Mouse (Mus musculus): ENCODE measurements at regions not wholly inside any gene's neighbourhood (a gene's known extent, or its start where the extent isn't known, plus 50 kb on each side); places are given as distances from the start of the nearest gene placed in this dataset.
A peak's percentile ranks its signal among the peaks of the same experiment; 100 is the strongest.

GRCm38 (mm10) chr13:44312237-44312636 is 417.0 kb upstream of the Jarid2 start:
- 92% methylated on average over 6 of the region's 6 CpGs for WGBS
- no peak for DNase-seq (ENCODE audit: low spot score)
- Histone ChIP-seq H3K4me1 (ENCODE audit: control insufficient read depth, insufficient read depth, low read length) (no peaks in the 10 kb centered on the region), H3K4me3 (ENCODE audit: low read depth, low read length) (no peak overlapping the region), H3K36me3 (ENCODE audit: control insufficient read depth, insufficient read depth, low read length) (no peaks in the 10 kb centered on the region), H3K27ac (ENCODE audit: low read depth, low read length) (no peak overlapping the region), H3K27me3 (replicated peaks; ENCODE audit: control insufficient read depth, insufficient read depth, low read length) (no peaks in the 10 kb centered on the region), H3K4me2 (ENCODE audit: low read length) (no peak overlapping the region), H3K9me3 (replicated peaks; ENCODE audit: control insufficient read depth, low read length) (no peaks in the 10 kb centered on the region), H3K9ac (ENCODE audit: low read length) (no peak overlapping the region)
- no peak for ATAC-seq

DNA sequence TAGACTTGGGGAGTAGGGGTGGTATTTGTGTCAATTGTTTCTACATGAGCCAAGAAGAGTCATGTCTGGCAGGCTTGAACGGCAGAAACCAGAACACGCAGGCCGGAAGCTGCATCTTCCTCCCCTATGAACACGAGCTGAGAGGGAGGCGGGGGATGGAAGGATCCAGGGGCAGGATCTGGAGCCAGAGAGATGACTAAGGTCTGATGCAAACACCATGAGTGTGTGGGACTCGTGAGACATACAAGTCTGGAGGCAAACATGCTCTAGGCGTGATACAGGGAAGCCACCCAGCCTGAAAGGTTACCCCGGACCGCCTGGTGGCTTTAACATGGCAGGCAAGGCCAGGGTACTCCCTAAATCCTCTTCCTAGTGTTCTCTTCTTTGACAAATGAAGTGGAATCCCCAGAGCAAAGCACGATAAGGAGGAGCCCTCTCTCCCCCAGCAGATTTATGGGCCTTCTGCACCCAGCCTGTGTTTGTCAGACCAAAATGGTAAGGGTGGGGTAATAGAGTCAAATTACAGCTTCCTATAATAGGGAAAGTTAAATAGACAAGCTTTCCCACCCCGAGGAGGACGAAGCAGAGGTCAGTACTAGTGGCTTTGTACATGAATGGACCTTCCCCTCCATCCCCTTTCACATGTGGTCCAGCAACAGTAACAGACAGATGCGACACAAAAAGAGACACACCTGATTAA is 412.4 kb upstream of the Jarid2 start:
- no peaks in the 10 kb centered on the region for H3K4me1 ChIP-seq (ENCODE audit: control insufficient read depth, insufficient read depth, low read length)
- no peak overlapping the region for H3K27ac ChIP-seq (ENCODE audit: low read depth, low read length)
- no peak for ATAC-seq
- no peaks in the 10 kb centered on the region for H3K36me3 ChIP-seq (ENCODE audit: control insufficient read depth, insufficient read depth, low read length)
- no peak overlapping the region for H3K4me2 ChIP-seq (ENCODE audit: low read length)
- no peaks in the 10 kb centered on the region for H3K27me3 ChIP-seq (replicated peaks; ENCODE audit: control insufficient read depth, insufficient read depth, low read length)
- H3K9me3 ChIP-seq (replicated peaks; ENCODE audit: control insufficient read depth, low read length), result no peaks in the 10 kb centered on the region
- peak; percentile 18 for DNase-seq (ENCODE audit: low spot score)
- H3K4me3 ChIP-seq (ENCODE audit: low read depth, low read length), result no peak overlapping the region
- WGBS, result 58% methylated on average over 13 of the region's 13 CpGs
- H3K9ac ChIP-seq (ENCODE audit: low read length), result no peak overlapping the region

DNA sequence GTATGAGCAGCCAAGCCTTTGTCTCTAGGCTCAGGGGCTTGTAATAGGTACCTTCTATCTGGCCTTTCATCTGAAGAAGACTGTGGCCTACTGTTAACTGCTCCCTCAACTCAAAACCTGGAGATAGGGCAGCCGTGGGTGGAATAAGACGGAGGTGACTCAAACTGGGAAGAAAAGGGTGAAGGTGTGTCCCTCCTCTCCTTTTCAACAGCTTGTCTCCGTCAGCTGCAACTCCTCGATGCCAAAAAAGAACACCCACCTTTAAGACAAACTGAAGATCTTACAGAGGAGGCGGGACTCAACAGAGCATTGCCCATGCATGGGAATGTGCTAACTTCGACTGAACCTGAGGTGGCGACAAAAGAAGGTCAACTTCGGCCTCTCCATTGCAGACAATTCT is 411.7 kb upstream of the Jarid2 start:
- no peak for DNase-seq (ENCODE audit: low spot score)
- Histone ChIP-seq H3K27me3 (replicated peaks; ENCODE audit: control insufficient read depth, insufficient read depth, low read length) (no peaks in the 10 kb centered on the region), H3K4me1 (ENCODE audit: control insufficient read depth, insufficient read depth, low read length) (no peaks in the 10 kb centered on the region), H3K27ac (ENCODE audit: low read depth, low read length) (no peak overlapping the region), H3K9me3 (replicated peaks; ENCODE audit: control insufficient read depth, low read length) (no peaks in the 10 kb centered on the region), H3K9ac (ENCODE audit: low read length) (no peak overlapping the region), H3K36me3 (ENCODE audit: control insufficient read depth, insufficient read depth, low read length) (no peaks in the 10 kb centered on the region), H3K4me3 (ENCODE audit: low read depth, low read length) (no peak overlapping the region), H3K4me2 (ENCODE audit: low read length) (no peak overlapping the region)
- WGBS, result 57% methylated on average over 8 of the region's 8 CpGs
- ATAC-seq, result no peak

DNA sequence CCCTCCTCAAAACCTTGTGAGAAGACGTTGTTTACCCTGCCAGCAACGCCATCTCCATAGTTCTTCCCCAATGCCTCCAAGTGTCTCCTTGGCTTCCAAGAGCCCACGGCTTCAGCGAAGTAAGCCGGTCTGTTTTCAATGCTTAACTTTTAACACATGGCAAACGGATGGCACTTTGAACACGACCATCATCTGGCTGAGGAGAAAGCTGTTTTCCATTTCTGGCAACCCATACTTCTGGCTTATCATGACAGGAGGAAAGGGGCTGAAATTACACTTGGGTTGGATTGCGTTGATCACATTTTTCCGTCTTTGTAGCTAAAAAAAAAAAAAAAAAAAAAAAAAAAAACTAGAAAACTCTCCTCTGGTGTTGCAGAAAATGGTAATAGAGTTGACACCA is 410.2 kb upstream of the Jarid2 start:
- no peak overlapping the region for H3K9ac ChIP-seq (ENCODE audit: low read length)
- no peak overlapping the region for H3K27ac ChIP-seq (ENCODE audit: low read depth, low read length)
- H3K27me3 ChIP-seq (replicated peaks; ENCODE audit: control insufficient read depth, insufficient read depth, low read length), result no peaks in the 10 kb centered on the region
- no peaks in the 10 kb centered on the region for H3K4me1 ChIP-seq (ENCODE audit: control insufficient read depth, insufficient read depth, low read length)
- WGBS, result 89% methylated on average over 9 of the region's 9 CpGs
- no peaks in the 10 kb centered on the region for H3K9me3 ChIP-seq (replicated peaks; ENCODE audit: control insufficient read depth, low read length)
- DNase-seq (ENCODE audit: low spot score) (no peak), ATAC-seq (no peak)
- no peak overlapping the region for H3K4me3 ChIP-seq (ENCODE audit: low read depth, low read length)
- H3K36me3 ChIP-seq (ENCODE audit: control insufficient read depth, insufficient read depth, low read length), result no peaks in the 10 kb centered on the region
- H3K4me2 ChIP-seq (ENCODE audit: low read length), result no peak overlapping the region

DNA sequence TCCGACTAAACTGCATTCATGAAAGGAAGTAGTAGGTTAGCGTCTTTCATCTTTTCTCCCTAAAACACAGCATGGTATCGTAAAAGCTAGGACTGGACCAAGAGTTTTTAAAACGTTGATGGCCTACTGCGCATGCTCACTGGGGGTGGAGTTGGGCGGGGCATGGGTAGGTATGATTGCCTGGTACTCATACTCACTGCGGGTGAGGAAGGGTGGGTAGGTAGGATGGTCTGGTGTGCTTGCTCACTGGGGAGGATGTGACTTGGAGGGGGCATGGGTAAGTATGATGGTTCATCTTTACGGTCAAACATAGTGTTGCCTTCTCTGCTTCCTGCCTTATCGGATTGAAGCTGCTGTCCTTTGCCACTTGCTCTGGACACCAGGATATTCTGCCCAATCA is 409.8 kb upstream of the Jarid2 start:
- WGBS, result 95% methylated on average over 9 of the region's 9 CpGs
- H3K9me3 ChIP-seq (replicated peaks; ENCODE audit: control insufficient read depth, low read length), result no peaks in the 10 kb centered on the region
- no peak overlapping the region for H3K27ac ChIP-seq (ENCODE audit: low read depth, low read length)
- H3K27me3 ChIP-seq (replicated peaks; ENCODE audit: control insufficient read depth, insufficient read depth, low read length), result no peaks in the 10 kb centered on the region
- H3K9ac ChIP-seq (ENCODE audit: low read length), result no peak overlapping the region
- H3K4me3 ChIP-seq (ENCODE audit: low read depth, low read length), result no peak overlapping the region
- no peaks in the 10 kb centered on the region for H3K36me3 ChIP-seq (ENCODE audit: control insufficient read depth, insufficient read depth, low read length)
- no peaks in the 10 kb centered on the region for H3K4me1 ChIP-seq (ENCODE audit: control insufficient read depth, insufficient read depth, low read length)
- ATAC-seq, result no peak
- no peak overlapping the region for H3K4me2 ChIP-seq (ENCODE audit: low read length)
- DNase-seq (ENCODE audit: low spot score), result no peak

DNA sequence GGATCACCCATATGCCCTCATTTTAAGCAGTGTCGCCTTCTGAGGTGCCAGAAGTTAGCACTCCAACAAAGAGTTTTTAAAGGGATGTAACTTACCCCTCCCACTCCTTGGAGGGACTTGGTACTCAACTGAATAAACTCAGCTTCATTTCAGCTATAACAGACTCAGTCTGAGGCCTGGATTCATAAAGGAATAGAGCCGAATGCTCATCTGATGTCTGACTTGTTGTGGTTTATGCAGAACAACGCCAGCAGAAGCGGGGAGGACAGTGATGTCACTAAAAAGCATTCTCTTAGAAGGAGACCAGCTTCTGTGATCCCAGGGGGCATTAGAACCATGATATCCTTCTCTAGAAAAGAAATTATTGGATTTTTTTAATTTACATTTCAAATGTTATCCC is 409.0 kb upstream of the Jarid2 start:
- no peaks in the 10 kb centered on the region for H3K27me3 ChIP-seq (replicated peaks; ENCODE audit: control insufficient read depth, insufficient read depth, low read length)
- H3K36me3 ChIP-seq (ENCODE audit: control insufficient read depth, insufficient read depth, low read length), result no peaks in the 10 kb centered on the region
- DNase-seq (ENCODE audit: low spot score), result no peak
- H3K4me2 ChIP-seq (ENCODE audit: low read length), result no peak overlapping the region
- H3K9me3 ChIP-seq (replicated peaks; ENCODE audit: control insufficient read depth, low read length), result no peaks in the 10 kb centered on the region
- H3K4me1 ChIP-seq (ENCODE audit: control insufficient read depth, insufficient read depth, low read length), result no peaks in the 10 kb centered on the region
- H3K4me3 ChIP-seq (ENCODE audit: low read depth, low read length), result no peak overlapping the region
- ATAC-seq, result no peak
- no peak overlapping the region for H3K27ac ChIP-seq (ENCODE audit: low read depth, low read length)
- WGBS, result 92% methylated on average over 4 of the region's 4 CpGs
- no peak overlapping the region for H3K9ac ChIP-seq (ENCODE audit: low read length)

DNA sequence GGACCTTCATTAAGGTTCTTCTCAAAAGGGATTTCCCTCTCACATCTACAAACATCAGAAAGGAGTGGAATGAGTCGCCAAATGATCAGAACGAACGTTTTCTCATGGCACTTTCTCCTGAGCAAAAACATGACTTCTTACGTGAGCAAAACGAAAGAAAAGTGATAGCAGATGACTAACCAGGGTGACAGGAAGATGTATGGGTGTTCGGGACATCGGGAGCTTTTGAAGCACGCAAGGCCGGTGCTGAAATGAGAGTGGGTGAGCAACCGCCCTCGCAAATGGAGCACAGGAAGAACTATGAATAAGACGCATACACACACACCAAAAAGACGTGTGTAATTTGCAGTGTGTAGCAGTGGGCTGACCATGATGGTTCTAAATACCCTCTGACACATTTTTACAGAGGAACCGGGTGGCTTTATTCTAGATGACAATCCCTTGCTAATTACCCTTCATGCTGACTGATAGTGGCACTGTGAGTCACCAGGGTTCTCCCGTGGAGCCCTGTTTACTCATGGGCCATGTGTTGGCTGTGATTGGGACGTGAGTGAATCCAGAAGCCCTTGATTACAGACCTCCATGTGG is 408.2 kb upstream of the Jarid2 start:
- H3K4me3 ChIP-seq (ENCODE audit: low read depth, low read length), result no peak overlapping the region
- no peak overlapping the region for H3K9ac ChIP-seq (ENCODE audit: low read length)
- H3K4me2 ChIP-seq (ENCODE audit: low read length), result no peak overlapping the region
- H3K27ac ChIP-seq (ENCODE audit: low read depth, low read length), result no peak overlapping the region
- 85% methylated on average over 16 of the region's 16 CpGs for WGBS
- H3K36me3 ChIP-seq (ENCODE audit: control insufficient read depth, insufficient read depth, low read length), result no peaks in the 10 kb centered on the region
- no peak for DNase-seq (ENCODE audit: low spot score)
- no peak for ATAC-seq
- H3K9me3 ChIP-seq (replicated peaks; ENCODE audit: control insufficient read depth, low read length), result no peaks in the 10 kb centered on the region
- H3K4me1 ChIP-seq (ENCODE audit: control insufficient read depth, insufficient read depth, low read length), result no peaks in the 10 kb centered on the region
- no peaks in the 10 kb centered on the region for H3K27me3 ChIP-seq (replicated peaks; ENCODE audit: control insufficient read depth, insufficient read depth, low read length)

DNA sequence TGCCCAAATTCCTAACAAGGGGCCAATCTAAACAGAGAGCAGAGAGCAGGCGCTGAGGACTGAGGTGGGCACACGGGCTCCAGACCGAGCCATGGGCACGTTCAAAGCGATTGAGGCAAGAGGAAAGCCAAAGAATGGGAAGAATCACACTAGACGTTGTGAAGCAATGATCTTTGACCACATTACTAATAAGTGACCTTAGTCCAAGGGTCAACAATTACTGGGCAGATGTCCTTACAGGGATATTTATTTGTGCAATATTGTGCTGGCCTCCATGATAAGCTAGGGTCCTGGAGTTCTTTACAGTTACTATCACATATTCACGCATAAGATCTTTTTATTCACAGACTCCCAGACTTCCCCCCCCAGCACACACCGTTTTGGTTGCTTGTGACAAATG is 400.9 kb upstream of the Jarid2 start:
- 93% methylated on average over 8 of the region's 8 CpGs for WGBS
- DNase-seq (ENCODE audit: low spot score), result no peak
- no peak for ATAC-seq
- Histone ChIP-seq H3K36me3 (ENCODE audit: control insufficient read depth, insufficient read depth, low read length) (no peaks in the 10 kb centered on the region), H3K9ac (ENCODE audit: low read length) (no peak overlapping the region), H3K9me3 (replicated peaks; ENCODE audit: control insufficient read depth, low read length) (no peaks in the 10 kb centered on the region), H3K4me2 (ENCODE audit: low read length) (no peak overlapping the region), H3K4me3 (ENCODE audit: low read depth, low read length) (no peak overlapping the region), H3K27me3 (replicated peaks; ENCODE audit: control insufficient read depth, insufficient read depth, low read length) (no peaks in the 10 kb centered on the region), H3K4me1 (ENCODE audit: control insufficient read depth, insufficient read depth, low read length) (no peaks in the 10 kb centered on the region), H3K27ac (ENCODE audit: low read depth, low read length) (no peak overlapping the region)

GRCm38 (mm10) chr13:44329161-44329560 is 400.1 kb upstream of the Jarid2 start:
- WGBS, result 80% methylated on average over 4 of the region's 4 CpGs
- Histone ChIP-seq H3K27me3 (replicated peaks; ENCODE audit: control insufficient read depth, insufficient read depth, low read length) (no peaks in the 10 kb centered on the region), H3K9ac (ENCODE audit: low read length) (no peak overlapping the region), H3K9me3 (replicated peaks; ENCODE audit: control insufficient read depth, low read length) (no peaks in the 10 kb centered on the region), H3K4me1 (ENCODE audit: control insufficient read depth, insufficient read depth, low read length) (no peaks in the 10 kb centered on the region), H3K4me2 (ENCODE audit: low read length) (no peak overlapping the region), H3K27ac (ENCODE audit: low read depth, low read length) (no peak overlapping the region), H3K36me3 (ENCODE audit: control insufficient read depth, insufficient read depth, low read length) (no peaks in the 10 kb centered on the region), H3K4me3 (ENCODE audit: low read depth, low read length) (no peak overlapping the region)
- DNase-seq (ENCODE audit: low spot score) (no peak), ATAC-seq (no peak)
